Mouse (Mus musculus) liver, postnatal 0 days (tissue): ENCODE measurements around the gene Gm28043.

Experiments
- CTCF ChIP-seq: sonication (generic); IDR thresholded peaks from 2 replicates; pipeline ENCODE4 v1.5.1; 2016; ENCODE audit warnings: antibody characterized with exemption, low read depth
- EP300 ChIP-seq: IDR thresholded peaks from 2 replicates; pipeline ENCODE4 v1.6.1; 2016; ENCODE audit warnings: antibody characterized with exemption, low read depth, mild to moderate bottlenecking

GRCm38 (mm10) chr17:29680921-29681320, 66.2 kb downstream of the Gm28043 start:
- no peak for TF ChIP-seq CTCF
- no peak for TF ChIP-seq EP300
